Mouse (Mus musculus): ENCODE measurements around the gene Gyg. TPM values are rescaled to one million over a fixed set of nuclear protein-coding genes. Genes with fewer than 3 reads are reported as not detected.

The Gyg gene
- polyA plus RNA-seq (2015; fragmentation: Nextera tagmentation; extraction: Ambion mirVana) = 42.4 and 45.3 TPM in 2 replicates

DNA sequence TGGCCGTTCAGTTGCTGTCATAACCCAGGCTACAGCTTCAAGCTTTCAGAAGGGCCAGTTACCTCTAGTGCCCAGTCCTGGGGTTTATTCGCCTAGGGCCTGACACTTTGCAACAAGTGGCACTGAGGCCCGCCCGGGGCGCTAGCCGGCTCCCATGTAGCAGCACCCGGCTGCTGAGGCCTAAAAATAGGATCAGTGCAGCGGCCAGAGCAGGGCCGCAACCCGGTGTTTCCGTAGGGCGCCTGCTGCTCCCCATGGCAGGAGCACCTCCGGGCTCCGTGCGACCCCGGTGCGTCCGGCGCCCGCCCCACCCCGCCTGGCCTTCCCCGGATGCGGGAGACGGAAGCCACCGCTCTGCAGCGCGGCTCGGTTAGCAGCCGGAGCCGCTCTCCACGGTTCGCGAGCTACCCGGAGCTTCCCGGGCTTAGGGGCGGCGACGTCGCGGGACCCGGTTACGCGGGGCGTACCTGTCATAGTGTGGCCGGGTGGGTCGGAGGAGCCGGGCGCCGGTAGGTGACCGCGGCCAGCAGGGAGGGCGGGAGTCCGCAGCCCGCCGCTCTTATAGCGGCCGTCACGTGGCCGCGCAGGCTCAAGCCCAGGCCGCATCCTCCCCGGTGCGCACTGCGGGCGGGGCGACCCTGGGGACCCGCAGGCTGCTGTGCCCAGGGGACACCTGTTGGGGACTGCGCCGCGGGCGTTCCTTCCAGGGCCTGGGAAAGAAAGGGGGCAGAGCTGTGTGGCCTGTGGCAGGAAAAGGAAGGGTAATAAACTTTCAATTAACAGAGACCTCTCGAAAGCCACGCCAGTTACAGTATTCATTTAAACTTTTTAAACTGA lies at the start of gene Gyg:
Gene Gyg, minus strand, starts transcription at position 787 of the 837 bp plus-strand sequence.
- H3K36me3 ChIP-seq (ENCODE audit: control insufficient read depth, insufficient read depth) = 0 out of 2 replicates have a peak, but pooled peaks cover 10% of the 10 kb centered on the region
- peak within 1 kb of the TSS; percentile 73 for H3K4me3 ChIP-seq (ENCODE audit: low read depth, low read length)
- peak within 1 kb of the TSS; percentile 78 for H3K27ac ChIP-seq (ENCODE audit: low read depth, low read length)
- ATAC-seq = peak; percentile 93
- no peaks in the 10 kb centered on the region for H3K27me3 ChIP-seq (replicated peaks; ENCODE audit: control insufficient read depth, insufficient read depth, low read length)
- H3K4me2 ChIP-seq (replicated peaks; ENCODE audit: low read depth) = peak within 1 kb of the TSS; percentile 87
- TF ChIP-seq CTCF (IDR thresholded peaks at IDR 0.05; ENCODE audit: low read depth) = peak; percentile 36
- peak within 1 kb of the TSS; percentile 93 for H3K9ac ChIP-seq (ENCODE audit: low read depth, low read length)
- 0 out of 2 replicates have a peak, but pooled peaks cover 3% of the 10 kb centered on the region for H3K9me3 ChIP-seq (ENCODE audit: control insufficient read depth)
- WGBS = under 1% methylated on average over 63 of the region's 73 CpGs
- 0 out of 2 replicates have a peak, but pooled peaks cover 4% of the 10 kb centered on the region for H3K4me1 ChIP-seq (replicated peaks; ENCODE audit: control insufficient read depth, insufficient read depth, low read length)

DNA sequence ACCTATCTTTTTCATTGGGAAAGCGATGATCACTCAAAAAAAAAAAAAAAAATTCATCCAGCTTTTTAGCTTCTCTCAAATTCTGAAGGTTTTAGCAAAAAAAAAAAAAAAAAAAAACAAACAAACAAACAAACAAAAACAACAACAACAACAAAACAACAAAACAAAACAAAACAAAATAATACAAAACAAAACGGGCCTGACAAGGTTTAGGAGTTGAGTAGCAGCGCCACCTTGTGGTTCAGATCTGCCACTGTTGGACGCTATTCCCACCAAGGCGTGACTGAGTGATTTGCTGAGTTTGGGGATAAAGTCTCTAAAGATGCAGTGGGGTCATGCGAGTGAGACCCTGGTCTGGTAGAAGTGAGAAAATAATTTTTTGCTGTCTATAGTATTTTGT lies 43.8 kb upstream of the Gyg start:
- Histone ChIP-seq H3K4me1 (replicated peaks; ENCODE audit: control insufficient read depth, insufficient read depth, low read length) (no peaks in the 10 kb centered on the region), H3K4me3 (ENCODE audit: low read depth, low read length) (no peak overlapping the region), H3K27ac (ENCODE audit: low read depth, low read length) (no peak overlapping the region), H3K9ac (ENCODE audit: low read depth, low read length) (no peak overlapping the region), H3K27me3 (replicated peaks; ENCODE audit: control insufficient read depth, insufficient read depth, low read length) (no peaks in the 10 kb centered on the region), H3K9me3 (ENCODE audit: control insufficient read depth) (no peaks in the 10 kb centered on the region), H3K4me2 (replicated peaks; ENCODE audit: low read depth) (no peak overlapping the region), H3K36me3 (ENCODE audit: control insufficient read depth, insufficient read depth) (no peaks in the 10 kb centered on the region)
- ATAC-seq = peak; percentile 47; the same call in 1 of the 2 replicates
- 26% methylated on average over 6 of the region's 6 CpGs for WGBS
- peak; percentile 91 for TF ChIP-seq CTCF (IDR thresholded peaks at IDR 0.05; ENCODE audit: low read depth)

- ATAC-seq = no peak
- 64% methylated on average over 10 of the region's 10 CpGs for WGBS
Measured at GRCm38 (mm10) chr3:20197878-20198277, 42.8 kb upstream of the Gyg start.

DNA sequence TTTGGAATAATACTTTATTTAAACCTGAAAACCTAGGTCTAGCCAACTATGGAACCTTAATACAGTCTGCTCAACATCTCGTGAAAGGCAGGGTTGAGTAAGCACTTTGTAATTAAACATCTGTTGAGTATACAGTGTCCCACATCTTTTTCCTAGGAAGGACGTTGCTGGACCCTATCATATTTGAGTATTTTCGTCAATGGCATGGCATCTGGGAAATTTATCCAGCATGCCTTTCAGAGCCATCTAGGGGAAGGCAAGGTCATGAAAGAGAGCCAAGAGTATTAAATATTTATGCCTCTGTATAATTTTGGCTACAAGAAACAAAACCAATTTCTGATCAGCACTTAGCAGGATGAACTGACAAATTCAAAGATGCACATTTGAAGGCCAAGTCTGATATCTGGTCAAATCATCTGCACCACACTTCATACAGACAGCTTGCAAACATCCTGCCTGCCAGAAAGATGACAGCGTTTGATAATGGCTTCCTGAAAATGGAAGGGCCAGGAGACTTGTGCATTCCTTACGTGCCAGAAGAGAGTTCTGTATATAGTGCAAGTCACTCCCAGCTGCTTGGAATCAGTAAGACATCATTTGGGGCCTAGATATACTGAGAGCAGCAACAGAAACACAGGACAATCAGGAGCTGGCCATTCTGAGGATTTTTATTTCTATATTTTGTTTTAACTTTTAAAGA lies 34.0 kb upstream of the Gyg start:
- no peaks in the 10 kb centered on the region for H3K36me3 ChIP-seq (ENCODE audit: control insufficient read depth, insufficient read depth)
- H3K4me2 ChIP-seq (replicated peaks; ENCODE audit: low read depth) = no peak overlapping the region
- no peak for TF ChIP-seq CTCF (IDR thresholded peaks at IDR 0.05; ENCODE audit: low read depth)
- WGBS = 41% methylated on average over 5 of the region's 5 CpGs
- no peak overlapping the region for H3K27ac ChIP-seq (ENCODE audit: low read depth, low read length)
- no peaks in the 10 kb centered on the region for H3K4me1 ChIP-seq (replicated peaks; ENCODE audit: control insufficient read depth, insufficient read depth, low read length)
- H3K9ac ChIP-seq (ENCODE audit: low read depth, low read length) = no peak overlapping the region
- no peak for ATAC-seq
- no peaks in the 10 kb centered on the region for H3K27me3 ChIP-seq (replicated peaks; ENCODE audit: control insufficient read depth, insufficient read depth, low read length)
- H3K4me3 ChIP-seq (ENCODE audit: low read depth, low read length) = no peak overlapping the region
- H3K9me3 ChIP-seq (ENCODE audit: control insufficient read depth) = no peaks in the 10 kb centered on the region

More at GRCm38 (mm10) chr3:20197878-20198277, 42.8 kb upstream of the Gyg start:
- H3K36me3 ChIP-seq (ENCODE audit: control insufficient read depth, insufficient read depth) = no peaks in the 10 kb centered on the region
- H3K27ac ChIP-seq (ENCODE audit: low read depth, low read length) = no peak overlapping the region
- TF ChIP-seq CTCF (IDR thresholded peaks at IDR 0.05; ENCODE audit: low read depth) = no peak
- no peaks in the 10 kb centered on the region for H3K27me3 ChIP-seq (replicated peaks; ENCODE audit: control insufficient read depth, insufficient read depth, low read length)
- H3K9ac ChIP-seq (ENCODE audit: low read depth, low read length) = no peak overlapping the region
- H3K4me2 ChIP-seq (replicated peaks; ENCODE audit: low read depth) = no peak overlapping the region
- H3K4me1 ChIP-seq (replicated peaks; ENCODE audit: control insufficient read depth, insufficient read depth, low read length) = no peaks in the 10 kb centered on the region
- no peaks in the 10 kb centered on the region for H3K9me3 ChIP-seq (ENCODE audit: control insufficient read depth)
- no peak overlapping the region for H3K4me3 ChIP-seq (ENCODE audit: low read depth, low read length)

DNA sequence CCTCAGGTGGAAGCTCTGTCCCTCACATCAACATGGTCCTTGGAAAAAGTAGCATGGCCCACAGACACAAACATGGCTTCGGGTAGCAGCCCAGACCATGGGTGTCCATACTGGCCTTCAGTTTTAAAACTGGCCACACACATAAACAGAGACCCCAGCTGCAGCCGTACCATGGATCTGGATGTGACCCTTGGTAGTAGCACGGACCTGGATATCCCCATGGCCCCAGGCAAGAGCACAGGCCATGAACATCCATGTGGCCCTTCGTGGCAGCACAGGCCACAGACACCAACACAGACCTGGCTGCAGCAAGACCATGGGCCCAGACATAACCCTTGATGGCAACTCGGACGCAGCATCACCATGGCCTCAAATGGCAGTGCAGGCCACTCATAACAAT lies 17.3 kb upstream of the Gyg start:
- no peaks in the 10 kb centered on the region for H3K36me3 ChIP-seq (ENCODE audit: control insufficient read depth, insufficient read depth)
- H3K4me1 ChIP-seq (replicated peaks; ENCODE audit: control insufficient read depth, insufficient read depth, low read length) = no peaks in the 10 kb centered on the region
- ATAC-seq = no peak
- H3K9ac ChIP-seq (ENCODE audit: low read depth, low read length) = no peak overlapping the region
- TF ChIP-seq CTCF (IDR thresholded peaks at IDR 0.05; ENCODE audit: low read depth) = no peak
- H3K4me2 ChIP-seq (replicated peaks; ENCODE audit: low read depth) = no peak overlapping the region
- H3K9me3 ChIP-seq (ENCODE audit: control insufficient read depth) = no peaks in the 10 kb centered on the region
- no peaks in the 10 kb centered on the region for H3K27me3 ChIP-seq (replicated peaks; ENCODE audit: control insufficient read depth, insufficient read depth, low read length)
- H3K4me3 ChIP-seq (ENCODE audit: low read depth, low read length) = no peak overlapping the region
- 92% methylated on average over 6 of the region's 6 CpGs for WGBS
- H3K27ac ChIP-seq (ENCODE audit: low read depth, low read length) = no peak overlapping the region

DNA sequence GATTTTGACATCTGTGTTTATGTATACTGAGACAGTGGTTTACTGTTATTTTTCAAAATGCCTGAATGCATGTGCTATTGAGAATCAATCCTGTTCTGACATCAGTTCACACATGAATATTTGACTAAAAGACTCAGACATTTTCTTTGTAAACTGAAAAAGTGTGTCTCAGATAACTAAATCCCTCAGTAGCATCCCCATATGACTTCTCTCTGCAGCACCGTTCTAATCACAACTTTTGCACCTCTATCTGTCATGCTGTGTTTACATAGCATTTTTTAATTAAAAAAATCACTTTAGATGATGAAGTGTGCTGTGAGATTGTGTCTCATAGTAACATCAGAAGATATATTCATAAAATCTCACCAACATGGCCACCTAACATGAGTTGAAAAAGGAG lies 12.4 kb upstream of the Gyg start:
- H3K9ac ChIP-seq (ENCODE audit: low read depth, low read length) = no peak overlapping the region
- no peaks in the 10 kb centered on the region for H3K36me3 ChIP-seq (ENCODE audit: control insufficient read depth, insufficient read depth)
- no peaks in the 10 kb centered on the region for H3K4me1 ChIP-seq (replicated peaks; ENCODE audit: control insufficient read depth, insufficient read depth, low read length)
- WGBS = 67% methylated on average over 1 of the region's 1 CpGs
- no peak overlapping the region for H3K4me2 ChIP-seq (replicated peaks; ENCODE audit: low read depth)
- no peak for TF ChIP-seq CTCF (IDR thresholded peaks at IDR 0.05; ENCODE audit: low read depth)
- H3K27me3 ChIP-seq (replicated peaks; ENCODE audit: control insufficient read depth, insufficient read depth, low read length) = no peaks in the 10 kb centered on the region
- no peak overlapping the region for H3K4me3 ChIP-seq (ENCODE audit: low read depth, low read length)
- no peak overlapping the region for H3K27ac ChIP-seq (ENCODE audit: low read depth, low read length)
- H3K9me3 ChIP-seq (ENCODE audit: control insufficient read depth) = no peaks in the 10 kb centered on the region
- no peak for ATAC-seq

Measured in intestine, postnatal 0 days (tissue).